12 mouse cellular contexts compared by ENCODE assay signal in genomic region chr2:150782801-150783200, GRCm38 (mm10).
"Had no signal": no experiment of that assay in that cellular context is flagged by ENCODE, and none has a peak within 500 bp of the region (broad histone marks: within the 10 kb centered on the region; RNA-seq: fewer than 3 reads in every experiment).

No protein-coding gene starts in this region.

- H3K4me2 ChIP-seq: liver, embryonic 12.5 days; lung, embryonic 14.5 days; midbrain, embryonic 12.5 days had no signal

- H3K36me3 ChIP-seq: limb, embryonic 10.5 days; liver, embryonic 12.5 days; midbrain, embryonic 12.5 days had no signal

- ATAC-seq: liver, embryonic 12.5 days; midbrain, embryonic 16.5 days had no signal

- H3K27ac ChIP-seq: left cerebral cortex, adult 2 months; limb, embryonic 10.5 days; liver, embryonic 12.5 days; midbrain, embryonic 12.5 days had no signal

- H3K9me3 ChIP-seq: limb, embryonic 10.5 days; liver, embryonic 12.5 days; midbrain, embryonic 12.5 days had no signal

- H3K4me3 ChIP-seq: left cerebral cortex, adult 2 months; limb, embryonic 10.5 days; liver, embryonic 12.5 days; midbrain, embryonic 12.5 days had no signal

- H3K27me3 ChIP-seq: liver, embryonic 12.5 days had no signal

- DNase-seq: kidney, postnatal 14 days; lung, embryonic 14.5 days; lung, postnatal 10 days; lung, postnatal 4 days; right cerebral cortex, postnatal 14 days; thymus, adult 18-20 months; thymus, postnatal 14 days had no signal

- H3K9ac ChIP-seq: liver, embryonic 12.5 days; lung, embryonic 14.5 days; midbrain, embryonic 12.5 days had no signal
